Mouse (Mus musculus): ENCODE results near the gene Sytl4. TPM values are rescaled to one million over a fixed set of nuclear protein-coding genes. Genes with fewer than 3 reads are reported as not detected.

Sytl4 gene
- total and polyA plus RNA-seq, 3 experiments: 0.04 to 0.09 TPM; not detected in 1

DNA sequence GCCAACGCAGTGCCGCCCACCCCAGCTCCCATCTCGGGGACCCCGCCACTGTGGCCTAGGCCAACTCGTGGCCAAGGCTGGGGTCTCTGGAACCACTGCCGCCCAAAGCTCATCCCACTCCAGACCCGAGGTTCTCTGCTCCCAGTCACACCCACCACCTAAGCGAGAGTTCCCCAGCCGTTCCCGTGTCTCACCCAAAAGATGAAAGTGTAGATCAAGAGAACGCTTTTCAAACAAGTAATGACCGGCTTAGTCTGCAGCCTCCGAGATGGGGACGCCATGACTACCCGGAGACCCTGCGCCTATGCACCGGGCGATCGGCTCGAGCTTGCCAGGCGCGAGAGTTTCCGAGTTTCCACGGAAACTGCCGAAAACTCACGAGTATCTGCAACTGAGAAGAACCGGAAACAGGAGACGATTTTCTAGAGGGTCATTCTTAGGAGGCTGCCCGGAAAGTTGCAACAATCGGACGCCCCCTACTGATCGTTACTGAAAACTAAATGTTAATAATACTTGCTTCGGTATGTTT lies 83.5 kb downstream of the Sytl4 start, which contains the start of gene Tspan6:
Gene Tspan6, minus strand, starts transcription at position 416 of the 529 bp plus-strand sequence.
- no peaks in the 10 kb centered on the region for H3K79me2 ChIP-seq (replicated peaks; ENCODE audit: control insufficient read depth, extremely low read depth, insufficient read depth, poor library complexity, severe bottlenecking)
- H3K27ac ChIP-seq (ENCODE audit: insufficient read depth, low read depth): no peak within 1 kb of the TSS
- peak within 1 kb of the TSS; percentile 23; the same call in 1 of the 2 replicates for H3K4me2 ChIP-seq (ENCODE audit: insufficient read depth, low read depth, poor library complexity, severe bottlenecking)
- dilution Hi-C loops (cut with MboI; ENCODE audit: extremely low pct_ligation_motif_present, extremely low pct_unique_long_range_greater_than_20kb, low sequenced_read_pairs) (no loop called here), in situ Hi-C loops (cut with MboI; ENCODE audit: low pct_ligation_motif_present, low pct_unique_long_range_greater_than_20kb, low sequenced_read_pairs) (no loop called here)
- TF ChIP-seq POLR2A (IDR thresholded peaks at IDR 0.05; ENCODE audit: low read depth, low read length): peak; percentile 55
- peak; percentile 60 for TF ChIP-seq ELF1 (IDR thresholded peaks at IDR 0.05; ENCODE audit: low read depth, low read length)
- TF ChIP-seq CTCF (conservative IDR thresholded peaks at IDR 0.05 in 1 of 2, IDR thresholded peaks at IDR 0.05 in 1 of 2; ENCODE audit: low read depth in 2 of 2, low read length in 2 of 2): peak in 1 of 2 experiments; percentile 55; a peak in 2 of 4 replicates
- TF ChIP-seq RAD21 (IDR thresholded peaks at IDR 0.05; ENCODE audit: low read depth, low read length): no peak; the same call in none of the 2 replicates
- peak within 1 kb of the TSS in 2 of 3 experiments; percentile 25 to 62 for H3K4me3 ChIP-seq (replicated peaks in 1 of 3; ENCODE audit: low read depth in 2 of 3, low read length in 2 of 3, poor library complexity in 1 of 3)
- peak within 1 kb of the TSS; percentile 59 for H3K9ac ChIP-seq (ENCODE audit: insufficient read depth, low read depth)
- H3K9me3 ChIP-seq (replicated peaks; ENCODE audit: low read length): no peaks in the 10 kb centered on the region
- no peaks in the 10 kb centered on the region for H3K27me3 ChIP-seq (replicated peaks)
- DNase-seq (ENCODE audit: extremely low read depth): no peak
- H3K4me1 ChIP-seq (ENCODE audit: control insufficient read depth in 1 of 2, insufficient read depth in 2 of 2): peaks cover 0 to 5% of the 10 kb centered on the region in 2 experiments; a peak in 1 of 4 replicates
- peaks cover 0 to 3% of the 10 kb centered on the region in 2 experiments for H3K36me3 ChIP-seq (replicated peaks in 1 of 2; ENCODE audit: control insufficient read depth in 1 of 2, insufficient read depth in 1 of 2, low read length in 1 of 2)

DNA sequence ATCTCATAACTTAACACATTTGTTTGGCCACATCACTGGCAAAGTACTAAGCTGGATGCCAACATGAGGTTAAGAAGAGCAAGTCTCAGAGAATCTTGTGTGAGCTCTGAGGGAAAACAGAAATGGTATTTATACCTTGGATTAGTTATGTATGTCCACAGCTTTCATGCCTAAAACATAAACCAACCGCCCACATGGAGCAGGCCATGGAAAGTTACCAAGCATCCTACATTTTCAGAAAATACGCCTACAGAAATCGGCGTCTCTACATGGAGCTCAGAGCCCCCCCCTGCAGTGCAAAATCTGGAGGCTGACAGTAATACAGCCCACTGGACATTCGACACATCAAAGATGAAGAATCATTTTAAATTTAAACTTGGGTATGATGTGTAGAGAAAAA lies 93.5 kb downstream of the Sytl4 start:
- H3K4me2 ChIP-seq (ENCODE audit: insufficient read depth, low read depth, poor library complexity, severe bottlenecking): no peak overlapping the region
- no peaks in the 10 kb centered on the region for H3K4me1 ChIP-seq (ENCODE audit: control insufficient read depth in 1 of 2, insufficient read depth in 2 of 2)
- H3K4me3 ChIP-seq (replicated peaks in 1 of 3; ENCODE audit: low read depth in 2 of 3, low read length in 2 of 3, poor library complexity in 1 of 3): no peak overlapping the region
- in situ Hi-C loops (cut with MboI; ENCODE audit: low pct_ligation_motif_present, low pct_unique_long_range_greater_than_20kb, low sequenced_read_pairs): no loop called here
- dilution Hi-C loops (cut with MboI; ENCODE audit: extremely low pct_ligation_motif_present, extremely low pct_unique_long_range_greater_than_20kb, low sequenced_read_pairs): no loop called here
- no peaks in the 10 kb centered on the region for H3K79me2 ChIP-seq (replicated peaks; ENCODE audit: control insufficient read depth, extremely low read depth, insufficient read depth, poor library complexity, severe bottlenecking)
- H3K9ac ChIP-seq (ENCODE audit: insufficient read depth, low read depth): no peak overlapping the region
- H3K9me3 ChIP-seq (replicated peaks; ENCODE audit: low read length): no peaks in the 10 kb centered on the region
- no peak for TF ChIP-seq CHD1 (IDR thresholded peaks at IDR 0.05; ENCODE audit: low read depth, low read length)
- no peak for TF ChIP-seq NELFE (IDR thresholded peaks at IDR 0.05; ENCODE audit: low read depth, low read length)
- TF ChIP-seq GABPA (IDR thresholded peaks at IDR 0.05; ENCODE audit: insufficient replicate concordance, low read depth, low read length): no peak
- TF ChIP-seq KAT2A (IDR thresholded peaks at IDR 0.05; ENCODE audit: insufficient replicate concordance, low read length): no peak
- TF ChIP-seq USF1 (IDR thresholded peaks at IDR 0.05; ENCODE audit: low read depth, low read length): no peak
- no peak for TF ChIP-seq BHLHE40 (IDR thresholded peaks at IDR 0.05; ENCODE audit: low read depth, low read length)
- H3K36me3 ChIP-seq (replicated peaks in 1 of 2; ENCODE audit: control insufficient read depth in 1 of 2, insufficient read depth in 1 of 2, low read length in 1 of 2): no peaks in the 10 kb centered on the region
- H3K27me3 ChIP-seq (replicated peaks): no peaks in the 10 kb centered on the region
- no peak overlapping the region for H3K27ac ChIP-seq (ENCODE audit: insufficient read depth, low read depth)
- no peak for DNase-seq (ENCODE audit: extremely low read depth)

DNA sequence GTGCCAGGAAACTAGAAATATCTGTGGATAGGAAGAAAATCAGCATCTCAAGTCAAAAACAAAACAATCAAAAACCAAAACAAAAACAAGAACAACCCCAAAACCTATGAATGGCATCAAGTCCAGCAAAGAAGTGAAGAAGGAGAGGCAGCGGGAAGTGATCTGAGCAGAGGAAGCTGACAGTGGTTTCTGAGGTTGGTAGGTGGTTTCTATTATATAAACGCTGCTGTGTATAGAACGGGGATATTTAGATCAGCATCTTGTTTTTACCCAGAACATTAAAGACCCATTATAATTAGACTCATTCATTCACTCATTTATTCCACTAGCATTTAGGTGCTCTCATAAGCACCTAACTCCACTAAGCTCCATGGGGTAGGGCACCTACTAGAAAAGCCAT lies 94.3 kb downstream of the Sytl4 start:
- H3K4me2 ChIP-seq (ENCODE audit: insufficient read depth, low read depth, poor library complexity, severe bottlenecking): no peak overlapping the region
- DNase-seq (ENCODE audit: extremely low read depth): no peak
- H3K36me3 ChIP-seq (replicated peaks in 1 of 2; ENCODE audit: control insufficient read depth in 1 of 2, insufficient read depth in 1 of 2, low read length in 1 of 2): no peaks in the 10 kb centered on the region
- H3K4me1 ChIP-seq (ENCODE audit: control insufficient read depth in 1 of 2, insufficient read depth in 2 of 2): no peaks in the 10 kb centered on the region
- H3K27ac ChIP-seq (ENCODE audit: insufficient read depth, low read depth): no peak overlapping the region
- in situ Hi-C loops (cut with MboI; ENCODE audit: low pct_ligation_motif_present, low pct_unique_long_range_greater_than_20kb, low sequenced_read_pairs): no loop called here
- H3K79me2 ChIP-seq (replicated peaks; ENCODE audit: control insufficient read depth, extremely low read depth, insufficient read depth, poor library complexity, severe bottlenecking): no peaks in the 10 kb centered on the region
- dilution Hi-C loops (cut with MboI; ENCODE audit: extremely low pct_ligation_motif_present, extremely low pct_unique_long_range_greater_than_20kb, low sequenced_read_pairs): no loop called here
- H3K9ac ChIP-seq (ENCODE audit: insufficient read depth, low read depth): no peak overlapping the region
- H3K9me3 ChIP-seq (replicated peaks; ENCODE audit: low read length): no peaks in the 10 kb centered on the region
- H3K4me3 ChIP-seq (replicated peaks in 1 of 3; ENCODE audit: low read depth in 2 of 3, low read length in 2 of 3, poor library complexity in 1 of 3): no peak overlapping the region
- TF ChIP-seq USF1 (IDR thresholded peaks at IDR 0.05; ENCODE audit: low read depth, low read length): no peak
- TF ChIP-seq MAZ (IDR thresholded peaks at IDR 0.05; ENCODE audit: low read depth, low read length): no peak
- no peak for TF ChIP-seq JUND (conservative IDR thresholded peaks at IDR 0.05; ENCODE audit: low read depth, low read length)
- TF ChIP-seq MXI1 (IDR thresholded peaks at IDR 0.05; ENCODE audit: low read depth, low read length): no peak
- TF ChIP-seq USF2 (conservative IDR thresholded peaks at IDR 0.05; ENCODE audit: low read depth, low read length): no peak
- no peak for TF ChIP-seq ZMIZ1 (IDR thresholded peaks at IDR 0.05; ENCODE audit: low read depth, low read length)
- TF ChIP-seq MAX (IDR thresholded peaks at IDR 0.05; ENCODE audit: low read length): no peak
- no peak for TF ChIP-seq RAD21 (IDR thresholded peaks at IDR 0.05; ENCODE audit: low read depth, low read length)
- no peaks in the 10 kb centered on the region for H3K27me3 ChIP-seq (replicated peaks)
